Mouse (Mus musculus) neural tube, embryonic 13.5 days (tissue): ENCODE results near the gene Cyp2d9. TPM values are rescaled to one million over a fixed set of nuclear protein-coding genes. Genes with fewer than 3 reads are reported as not detected.
"Not testable (repeated sequence)": the region's sequence is repeated elsewhere in the genome, so short reads cannot be mapped to it uniquely, and the experiment has no call there.

Experiments
- ATAC-seq: fragments of 200-750 bp; cut with Nextera tagmentation; 2 replicates; pipeline ENCODE4 v1.8.0; 2017; ENCODE audit warnings: low read depth, mild to moderate bottlenecking, moderate TSS enrichment, moderate library complexity
- H3K27ac ChIP-seq: fragments of 300-500 bp; sonication (generic); replicated peaks from 2 replicates; pipeline ENCODE4 v1.5.1; 2015; ENCODE audit warnings: moderate library complexity, mild to moderate bottlenecking, inconsistent platforms
- H3K27me3 ChIP-seq: fragments of 300-500 bp; sonication (generic); 2 replicates; pipeline ENCODE4 v1.6.1; 2015; ENCODE audit warnings: mild to moderate bottlenecking, inconsistent platforms
- H3K36me3 ChIP-seq: fragments of 300-500 bp; sonication (generic); 2 replicates; pipeline ENCODE4 v1.6.1; 2015; ENCODE audit warnings: mild to moderate bottlenecking, inconsistent platforms
- H3K4me1 ChIP-seq: fragments of 300-500 bp; sonication (generic); replicated peaks from 2 replicates; pipeline ENCODE4 v1.6.1; 2015; ENCODE audit warnings: inconsistent platforms
- H3K4me2 ChIP-seq: fragments of 300-500 bp; sonication (generic); 2 replicates; pipeline ENCODE4 v1.6.1; 2015; ENCODE audit warnings: inconsistent platforms, mild to moderate bottlenecking, moderate library complexity
- H3K4me3 ChIP-seq: fragments of 300-500 bp; sonication (generic); 2 replicates; pipeline ENCODE4 v1.5.1; 2015; ENCODE audit warnings: mild to moderate bottlenecking, inconsistent platforms
- H3K9ac ChIP-seq: fragments of 300-500 bp; sonication (generic); 2 replicates; pipeline ENCODE4 v1.6.1; 2015; ENCODE audit warnings: moderate library complexity, mild to moderate bottlenecking, inconsistent platforms
- H3K9me3 ChIP-seq: fragments of 300-500 bp; sonication (generic); 2 replicates; pipeline ENCODE4 v1.6.1; 2016; ENCODE audit warnings: inconsistent platforms
- WGBS: fragments of 180-500 bp; shearing (Covaris S2); methylation state at CpG from one replicate; pipeline ENCODE4 v1.1.7; 2015; 5-methylcytosine and 5-hydroxymethylcytosine counted together
- polyA plus RNA-seq: library from polyadenylated mRNA; unstranded; fragments of >200 nt; fragmentation: Nextera tagmentation; extraction: Ambion mirVana; gene quantifications from 2 replicates; pipeline ENCODE4 v1.2.1, GENCODE M21; 2015

The Cyp2d9 gene
- polyA plus RNA-seq, 1 experiment from 2014 or later: not detected

GRCm38 (mm10) chr15:82416797-82417789 is 16.1 kb upstream of the Cyp2d9 start:
- Histone ChIP-seq H3K9ac (0 out of 2 replicates have a peak overlapping the region, but pooled peaks have one; percentile 31), H3K4me3 (no peak overlapping the region), H3K4me1 (peaks cover 12% of the 10 kb centered on the region), H3K27ac (no peak overlapping the region), H3K36me3 (no peaks in the 10 kb centered on the region), H3K9me3 (no peaks in the 10 kb centered on the region), H3K4me2 (peak overlapping the region; percentile 31), H3K27me3 (no peaks in the 10 kb centered on the region)
- WGBS: 20% methylated on average over 15 of the region's 16 CpGs
- peak; percentile 84; the same call in 1 of the 2 replicates for ATAC-seq

DNA sequence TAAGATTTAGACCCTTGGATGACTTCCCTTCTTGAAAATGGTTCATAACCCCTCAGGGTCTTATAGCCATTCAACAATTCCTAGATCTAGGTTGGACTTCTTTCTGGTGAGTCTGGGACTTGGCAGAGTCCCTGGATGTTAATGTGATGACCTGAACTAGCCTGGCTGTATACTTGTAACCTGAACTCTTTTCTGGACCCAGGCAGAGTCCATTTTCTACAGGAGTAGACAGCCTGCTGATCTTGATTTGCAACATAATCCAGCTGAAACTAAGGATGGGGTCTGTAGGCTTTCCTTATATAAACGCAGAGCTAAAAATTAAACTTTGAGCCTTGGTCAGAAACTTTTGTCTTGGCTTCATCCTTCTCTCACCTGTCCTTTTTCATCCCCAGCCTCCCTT is 14.6 kb upstream of the Cyp2d9 start:
- Histone ChIP-seq H3K27ac (no peak overlapping the region), H3K4me1 (peaks cover 12% of the 10 kb centered on the region), H3K4me3 (no peak overlapping the region), H3K36me3 (no peaks in the 10 kb centered on the region), H3K27me3 (no peaks in the 10 kb centered on the region), H3K4me2 (no peak overlapping the region), H3K9me3 (no peaks in the 10 kb centered on the region), H3K9ac (no peak overlapping the region)
- ATAC-seq: no peak
- 93% methylated on average over 1 of the region's 1 CpGs for WGBS

GRCm38 (mm10) chr15:82422935-82423334 is 10.3 kb upstream of the Cyp2d9 start:
- no peak overlapping the region for H3K9ac ChIP-seq
- no peak overlapping the region for H3K4me2 ChIP-seq
- H3K36me3 ChIP-seq: no peaks in the 10 kb centered on the region
- no peaks in the 10 kb centered on the region for H3K4me1 ChIP-seq
- no peak for ATAC-seq
- no peaks in the 10 kb centered on the region for H3K9me3 ChIP-seq
- 78% methylated on average over 4 of the region's 4 CpGs for WGBS
- no peaks in the 10 kb centered on the region for H3K27me3 ChIP-seq
- no peak overlapping the region for H3K27ac ChIP-seq
- H3K4me3 ChIP-seq: no peak overlapping the region

- H3K4me1 ChIP-seq: no peaks in the 10 kb centered on the region
- WGBS: 81% methylated on average over 3 of the region's 3 CpGs
- H3K27me3 ChIP-seq: no peaks in the 10 kb centered on the region
- no peak overlapping the region for H3K4me3 ChIP-seq
- H3K9me3 ChIP-seq: no peaks in the 10 kb centered on the region
- H3K27ac ChIP-seq: no peak overlapping the region
- H3K4me2 ChIP-seq: no peak overlapping the region
- no peak overlapping the region for H3K9ac ChIP-seq
- H3K36me3 ChIP-seq: no peaks in the 10 kb centered on the region
- ATAC-seq: no peak
These were observed 9.8 kb upstream of the Cyp2d9 start for GRCm38 (mm10) chr15:82423471-82423870.

DNA sequence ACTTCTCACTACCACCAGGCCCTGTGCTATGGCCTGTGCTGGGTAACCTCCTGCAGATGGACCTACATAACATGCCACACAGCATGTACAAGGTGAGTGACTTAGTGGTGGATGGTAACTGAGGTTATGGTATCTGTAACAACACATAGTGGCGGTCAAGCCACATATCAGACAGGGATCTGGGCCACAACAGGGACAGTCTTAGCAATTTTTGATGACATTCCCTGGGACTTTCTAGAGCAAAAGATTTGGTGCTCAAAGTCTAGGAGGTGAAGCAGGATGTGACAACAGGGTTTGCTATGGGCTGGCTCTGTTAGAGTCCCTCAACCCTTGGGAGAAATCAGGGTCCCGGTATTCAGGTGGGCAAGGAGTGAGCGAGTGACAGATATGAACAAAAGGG is 384 bp downstream of the Cyp2d9 start:
- 96% methylated on average over 3 of the region's 3 CpGs for WGBS
- ATAC-seq: no peak
- H3K36me3 ChIP-seq: no peaks in the 10 kb centered on the region
- H3K9me3 ChIP-seq: peaks cover 18% of the 10 kb centered on the region
- H3K27me3 ChIP-seq: no peaks in the 10 kb centered on the region
- H3K4me1 ChIP-seq: no peaks in the 10 kb centered on the region
- H3K27ac ChIP-seq: no peak overlapping the region
- H3K4me3 ChIP-seq: no peak overlapping the region
- H3K4me2 ChIP-seq: no peak overlapping the region
- no peak overlapping the region for H3K9ac ChIP-seq

- Histone ChIP-seq H3K27me3 (no peaks in the 10 kb centered on the region), H3K4me2 (no peak overlapping the region), H3K4me3 (no peak overlapping the region), H3K27ac (no peak overlapping the region), H3K36me3 (no peaks in the 10 kb centered on the region), H3K9me3 (peaks cover 18% of the 10 kb centered on the region), H3K9ac (no peak overlapping the region), H3K4me1 (no peaks in the 10 kb centered on the region)
- 93% methylated on average over 3 of the region's 3 CpGs for WGBS
- ATAC-seq: no peak
These were observed 1.3 kb downstream of the Cyp2d9 start for GRCm38 (mm10) chr15:82434541-82434940.

- Histone ChIP-seq H3K9me3 (peaks cover 14% of the 10 kb centered on the region; the same call in 1 of the 2 replicates), H3K4me3 (no peak overlapping the region), H3K27me3 (no peaks in the 10 kb centered on the region), H3K36me3 (no peaks in the 10 kb centered on the region), H3K4me1 (no peaks in the 10 kb centered on the region), H3K27ac (no peak overlapping the region), H3K9ac (no peak overlapping the region), H3K4me2 (no peak overlapping the region)
- ATAC-seq: no peak
- 83% methylated on average over 3 of the region's 3 CpGs for WGBS
These were observed 1.8 kb downstream of the Cyp2d9 start for GRCm38 (mm10) chr15:82435011-82435410.

DNA sequence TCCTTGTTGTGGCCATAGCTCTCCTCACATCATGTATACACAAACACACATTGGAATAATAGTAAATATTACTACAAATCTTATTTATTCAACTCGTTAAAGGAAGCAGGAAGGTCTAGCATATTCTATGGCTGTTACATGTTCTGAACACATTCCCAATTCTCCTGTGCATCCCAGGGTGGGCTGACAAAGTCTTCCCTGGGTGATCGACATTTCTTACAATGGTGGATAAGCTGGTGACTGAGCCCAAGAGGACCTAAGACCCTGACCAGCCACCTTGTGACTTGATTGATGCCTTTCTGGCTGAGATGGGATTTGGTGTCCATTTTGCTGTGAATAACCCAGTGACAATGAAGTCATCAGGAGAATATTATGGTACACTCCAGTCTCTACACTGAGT is 2.4 kb downstream of the Cyp2d9 start:
- 93% methylated on average over 2 of the region's 2 CpGs for WGBS
- Histone ChIP-seq H3K4me2 (no peak overlapping the region), H3K4me3 (no peak overlapping the region), H3K9ac (no peak overlapping the region), H3K9me3 (peaks cover 8% of the 10 kb centered on the region; the same call in 1 of the 2 replicates), H3K27me3 (no peaks in the 10 kb centered on the region), H3K4me1 (no peaks in the 10 kb centered on the region), H3K36me3 (no peaks in the 10 kb centered on the region), H3K27ac (no peak overlapping the region)
- ATAC-seq: no peak

- 72% methylated on average over 5 of the region's 5 CpGs for WGBS
- H3K9ac ChIP-seq: no peak overlapping the region
- no peak for ATAC-seq
- no peak overlapping the region for H3K27ac ChIP-seq
- H3K4me1 ChIP-seq: no peaks in the 10 kb centered on the region
- H3K9me3 ChIP-seq: peaks cover 7% of the 10 kb centered on the region; the same call in 1 of the 2 replicates
- no peak overlapping the region for H3K4me2 ChIP-seq
- no peak overlapping the region for H3K4me3 ChIP-seq
- no peaks in the 10 kb centered on the region for H3K27me3 ChIP-seq
- H3K36me3 ChIP-seq: no peaks in the 10 kb centered on the region
These were observed 4.9 kb downstream of the Cyp2d9 start for GRCm38 (mm10) chr15:82437975-82438617.

- H3K27ac ChIP-seq: no peak overlapping the region
- no peaks in the 10 kb centered on the region for H3K4me1 ChIP-seq
- H3K4me2 ChIP-seq: no peak overlapping the region
- WGBS: 89% methylated on average over 3 of the region's 3 CpGs
- no peak overlapping the region for H3K4me3 ChIP-seq
- ATAC-seq: no peak
- H3K9me3 ChIP-seq: no peaks in the 10 kb centered on the region
- no peak overlapping the region for H3K9ac ChIP-seq
- H3K36me3 ChIP-seq: no peaks in the 10 kb centered on the region
- H3K27me3 ChIP-seq: no peaks in the 10 kb centered on the region
These were observed 10.4 kb downstream of the Cyp2d9 start for GRCm38 (mm10) chr15:82443658-82444057.

DNA sequence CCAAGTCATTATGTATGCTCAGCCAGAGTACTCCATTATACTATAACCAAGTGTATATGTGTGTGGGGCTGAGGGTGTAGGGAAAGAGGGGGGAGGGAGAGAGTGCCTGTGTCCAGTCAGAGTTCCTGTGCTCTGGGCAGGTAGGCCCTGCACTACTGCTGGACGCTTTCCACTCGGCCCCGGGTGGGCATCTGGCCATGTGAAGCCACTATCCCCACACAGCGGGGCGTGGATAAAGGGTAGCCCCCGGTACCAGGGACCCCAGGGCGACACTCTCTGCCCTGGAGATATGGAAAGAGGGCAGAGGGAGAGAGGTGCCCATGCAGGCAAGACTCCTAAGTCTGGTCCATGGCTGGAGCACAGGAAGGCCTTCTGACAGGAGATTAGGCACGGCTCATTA is 12.0 kb downstream of the Cyp2d9 start:
- no peaks in the 10 kb centered on the region for H3K36me3 ChIP-seq
- no peaks in the 10 kb centered on the region for H3K4me1 ChIP-seq
- H3K4me3 ChIP-seq: no peak overlapping the region
- no peaks in the 10 kb centered on the region for H3K9me3 ChIP-seq
- H3K4me2 ChIP-seq: no peak overlapping the region
- no peak overlapping the region for H3K9ac ChIP-seq
- WGBS: 67% methylated on average over 8 of the region's 8 CpGs
- ATAC-seq: no peak
- no peak overlapping the region for H3K27ac ChIP-seq
- H3K27me3 ChIP-seq: no peaks in the 10 kb centered on the region

GRCm38 (mm10) chr15:82450045-82450444 is 16.8 kb downstream of the Cyp2d9 start:
- H3K27ac ChIP-seq, H3K27me3 ChIP-seq, H3K4me3 ChIP-seq, ATAC-seq, H3K9ac ChIP-seq, H3K36me3 ChIP-seq, H3K4me2 ChIP-seq, H3K9me3 ChIP-seq, H3K4me1 ChIP-seq: not testable (repeated sequence)
- 77% methylated on average over 2 of the region's 2 CpGs for WGBS
